ENCODE assay signal across 16 mouse cellular contexts in the genomic region with DNA sequence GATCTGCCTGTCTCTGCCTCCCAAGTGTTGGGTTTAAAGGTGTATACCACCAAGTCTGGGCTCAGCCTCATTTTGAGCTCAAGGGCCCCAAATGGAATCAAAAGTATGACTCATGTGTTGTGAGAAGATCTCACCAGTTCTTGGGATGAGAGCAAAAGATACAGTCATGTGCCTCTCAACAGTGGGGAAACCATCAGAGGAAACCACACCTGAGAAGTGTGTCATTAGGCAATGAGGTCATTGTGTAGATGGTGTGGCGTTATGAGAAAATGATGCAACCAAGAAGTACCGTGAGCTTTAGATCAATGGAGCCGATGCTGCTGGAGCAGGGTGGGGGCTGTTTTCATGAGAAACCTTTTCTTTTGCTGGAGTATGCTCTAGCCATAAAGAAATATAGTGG.
"Had no signal": no experiment of that assay in that cellular context is flagged by ENCODE, and none has a peak within 500 bp of the region (broad histone marks: within the 10 kb centered on the region; RNA-seq: fewer than 3 reads in every experiment).

No protein-coding gene starts in this region.

- H3K4me2 ChIP-seq: neural tube, embryonic 13.5 days; neural tube, embryonic 15.5 days; stomach, embryonic 15.5 days had no signal

- H3K9ac ChIP-seq: neural tube, embryonic 13.5 days; neural tube, embryonic 15.5 days; stomach, embryonic 15.5 days had no signal

- DNase-seq: retina, postnatal 1 day; right cerebral cortex, adult 18-20 months; right cerebral cortex, postnatal 14 days; right cerebral cortex, postnatal 25 days; right cerebral cortex, postnatal 4 days; spleen, adult 18-20 months; thymus, adult 18-20 months; thymus, adult 2 months; thymus, postnatal 14 days; thymus, postnatal 25 days; thymus, postnatal 36 days; thymus, postnatal 4 days had no signal

- H3K36me3 ChIP-seq: stomach, embryonic 15.5 days had no signal

- H3K4me1 ChIP-seq: stomach, embryonic 15.5 days had no signal

- H3K4me3 ChIP-seq: neural tube, embryonic 13.5 days; neural tube, embryonic 15.5 days; stomach, embryonic 15.5 days had no signal

- H3K27ac ChIP-seq: neural tube, embryonic 13.5 days; neural tube, embryonic 15.5 days; stomach, embryonic 15.5 days; stomach, postnatal 0 days had no signal

- H3K9me3 ChIP-seq: neural tube, embryonic 13.5 days; neural tube, embryonic 15.5 days; stomach, embryonic 15.5 days had no signal

- H3K27me3 ChIP-seq: neural tube, embryonic 13.5 days; stomach, embryonic 15.5 days had no signal
